Mouse (Mus musculus) forebrain, embryonic 10.5 days (tissue): ENCODE data around the gene Fbxw7. TPM values are rescaled to one million over a fixed set of nuclear protein-coding genes. Genes with fewer than 3 reads are reported as not detected.

Source experiments
- DNase-seq: peaks from one replicate; pipeline ENCODE4 v3.0.0-alpha.2; 2017; ENCODE audit warnings: low spot score; ENCODE audit errors: extremely low spot score
- H3K27ac ChIP-seq: fragments of 300-500 bp; sonication (generic); 2 replicates; pipeline ENCODE4 v1.5.1; 2016; ENCODE audit warnings: mild to moderate bottlenecking
- H3K27me3 ChIP-seq: fragments of 300-500 bp; sonication (generic); 2 replicates; pipeline ENCODE4 v1.6.1; 2016; ENCODE audit warnings: mild to moderate bottlenecking; ENCODE audit not compliant: poor library complexity, severe bottlenecking
- H3K36me3 ChIP-seq: fragments of 300-500 bp; sonication (generic); replicated peaks from 2 replicates; pipeline ENCODE4 v1.6.1; 2016; ENCODE audit warnings: mild to moderate bottlenecking, moderate library complexity
- H3K4me1 ChIP-seq: fragments of 300-500 bp; sonication (generic); 2 replicates; pipeline ENCODE4 v1.6.1; 2016
- H3K4me3 ChIP-seq: fragments of 300-500 bp; sonication (generic); 2 replicates; pipeline ENCODE4 v1.5.1; 2016; ENCODE audit warnings: mild to moderate bottlenecking, moderate library complexity
- H3K9me3 ChIP-seq: fragments of 300-500 bp; sonication (generic); 2 replicates; pipeline ENCODE4 v1.6.1; 2016; ENCODE audit warnings: mild to moderate bottlenecking, moderate library complexity
- WGBS: fragments of 180-500 bp; shearing (Covaris S2); methylation state at CpG from one replicate; pipeline ENCODE4 v1.1.7; 2016; 5-methylcytosine and 5-hydroxymethylcytosine counted together
- polyA plus RNA-seq: library from polyadenylated mRNA; unstranded; fragments of >200 nt; fragmentation: Nextera tagmentation; extraction: Ambion mirVana; gene quantifications from 2 replicates; pipeline ENCODE4 v1.2.1, GENCODE M21; 2016

Fbxw7 gene
- polyA plus RNA-seq, 1 experiment from 2014 or later = 11.7 TPM

DNA sequence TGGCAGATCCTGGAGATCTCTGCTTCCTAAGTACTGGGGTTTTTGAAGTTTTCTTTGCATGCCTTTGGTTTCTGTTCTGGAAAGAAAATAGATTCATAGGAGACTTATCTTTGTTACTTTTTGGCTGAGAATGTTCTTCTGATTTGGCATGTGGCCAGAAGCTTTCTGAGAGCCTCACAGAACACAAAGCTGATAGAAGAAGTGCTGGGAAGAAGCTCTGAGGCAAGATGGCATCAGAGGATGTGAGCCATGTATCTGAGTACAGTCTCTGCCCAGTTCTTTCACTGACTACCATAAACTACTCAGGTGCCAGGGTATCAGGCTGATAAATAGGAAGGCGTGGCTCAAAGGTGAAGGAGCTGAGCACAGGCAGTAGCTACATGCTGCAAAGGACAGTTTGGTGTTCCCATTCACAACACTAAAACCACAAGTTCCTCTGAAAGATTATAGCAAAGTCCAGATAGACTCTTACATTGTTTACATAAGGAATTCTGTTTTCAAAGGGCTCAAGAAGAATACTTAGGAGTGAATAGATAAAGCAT is 52.4 kb downstream of the Fbxw7 start:
- Histone ChIP-seq H3K9me3 (no peaks in the 10 kb centered on the region), H3K4me1 (peaks cover 12% of the 10 kb centered on the region), H3K4me3 (no peak overlapping the region), H3K27me3 (no peaks in the 10 kb centered on the region), H3K27ac (no peak overlapping the region), H3K36me3 (peaks cover 4% of the 10 kb centered on the region; the same call in 1 of the 2 replicates)
- DNase-seq = no peak
- WGBS = 86% methylated on average over 1 of the region's 1 CpGs

DNA sequence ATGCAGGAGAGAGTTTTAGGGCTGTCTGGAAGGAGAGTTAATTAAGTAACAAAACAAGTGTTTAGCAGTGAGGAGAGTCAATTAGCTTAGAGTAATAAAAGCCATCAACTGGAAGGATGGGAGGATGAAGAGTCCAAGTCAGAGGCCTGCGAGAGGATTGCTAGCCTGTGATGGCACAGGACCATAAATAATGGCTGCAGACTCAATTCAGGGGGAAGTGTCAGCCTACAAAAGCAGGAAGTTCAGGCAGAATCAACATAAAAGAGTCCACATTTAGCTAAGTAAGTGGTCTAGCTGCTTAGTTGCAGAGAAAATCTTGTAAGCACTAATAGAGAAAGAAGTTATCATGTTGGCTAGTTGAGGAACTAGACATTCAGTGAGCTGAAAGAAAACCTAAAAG is 52.9 kb downstream of the Fbxw7 start:
- no peaks in the 10 kb centered on the region for H3K9me3 ChIP-seq
- 46% methylated on average over 1 of the region's 1 CpGs for WGBS
- DNase-seq = no peak
- no peak overlapping the region for H3K27ac ChIP-seq
- peaks cover 4% of the 10 kb centered on the region; the same call in 1 of the 2 replicates for H3K36me3 ChIP-seq
- no peaks in the 10 kb centered on the region for H3K27me3 ChIP-seq
- H3K4me1 ChIP-seq = peaks cover 12% of the 10 kb centered on the region
- no peak overlapping the region for H3K4me3 ChIP-seq

DNA sequence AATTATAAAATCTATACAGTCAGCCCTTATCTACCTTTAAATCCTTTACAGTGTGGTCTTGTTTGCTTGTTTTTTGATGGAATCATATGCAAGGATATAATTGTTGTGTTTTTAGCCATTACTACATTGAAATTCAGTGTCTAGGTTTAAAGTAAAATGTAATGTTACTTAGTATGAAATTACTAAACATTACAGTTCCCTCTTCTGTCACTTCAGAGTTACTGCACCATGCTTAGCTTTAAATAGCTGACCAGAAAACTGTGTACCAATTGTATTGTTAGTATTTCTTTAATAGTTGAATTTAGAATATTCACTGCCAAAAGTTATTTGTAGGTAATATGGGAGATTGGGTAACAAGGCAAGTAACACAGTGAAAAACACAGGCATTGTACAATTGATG is 55.1 kb downstream of the Fbxw7 start:
- H3K9me3 ChIP-seq = no peaks in the 10 kb centered on the region
- no peak overlapping the region for H3K27ac ChIP-seq
- no peaks in the 10 kb centered on the region for H3K27me3 ChIP-seq
- H3K36me3 ChIP-seq = peaks cover 4% of the 10 kb centered on the region; the same call in 1 of the 2 replicates
- H3K4me1 ChIP-seq = peaks cover 12% of the 10 kb centered on the region
- no peak overlapping the region for H3K4me3 ChIP-seq
- no peak for DNase-seq

DNA sequence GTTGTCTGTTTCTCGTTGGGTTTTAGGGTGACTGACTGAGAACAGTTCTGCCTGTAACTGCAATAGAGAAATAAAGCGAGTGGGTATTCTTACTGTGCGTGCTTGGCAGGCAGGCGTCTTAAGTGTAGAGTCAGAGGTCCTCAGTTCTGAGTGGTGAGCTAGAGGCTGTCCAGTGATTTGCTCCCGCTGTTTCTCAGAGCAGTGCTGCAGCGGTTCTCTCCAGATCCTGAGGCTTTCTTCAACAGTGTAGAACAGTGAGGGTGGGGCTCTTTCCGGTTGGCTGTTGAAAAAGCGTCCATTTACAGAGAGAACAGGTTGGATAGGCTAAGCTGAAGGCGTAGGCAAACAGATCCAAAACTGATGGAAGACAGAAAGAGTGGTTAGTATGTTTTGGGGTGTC is 60.2 kb downstream of the Fbxw7 start:
- H3K4me1 ChIP-seq = no peaks in the 10 kb centered on the region
- H3K36me3 ChIP-seq = peaks cover 4% of the 10 kb centered on the region; the same call in 1 of the 2 replicates
- 84% methylated on average over 9 of the region's 9 CpGs for WGBS
- no peak overlapping the region for H3K27ac ChIP-seq
- H3K9me3 ChIP-seq = no peaks in the 10 kb centered on the region
- no peaks in the 10 kb centered on the region for H3K27me3 ChIP-seq
- DNase-seq = no peak
- no peak overlapping the region for H3K4me3 ChIP-seq

DNA sequence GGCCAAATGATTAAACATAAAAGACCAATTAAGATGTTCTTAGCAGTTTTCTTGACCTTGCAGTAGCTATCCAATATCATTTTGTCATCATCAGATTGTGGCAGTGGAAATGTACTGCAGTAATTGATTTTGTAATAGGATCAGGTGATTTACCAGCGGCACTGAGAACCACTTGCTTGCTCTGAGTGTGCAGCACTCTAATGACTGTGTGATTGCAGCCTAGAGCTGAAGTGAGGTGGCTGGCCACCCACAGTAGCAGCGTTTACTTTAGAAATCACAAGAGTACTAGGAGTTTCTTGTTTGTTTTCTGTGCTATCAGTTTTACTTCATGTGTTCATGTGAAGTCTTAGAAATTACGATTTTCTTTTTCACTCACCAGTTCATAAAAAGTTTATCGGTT is 61.1 kb downstream of the Fbxw7 start:
- H3K36me3 ChIP-seq = peaks cover 4% of the 10 kb centered on the region; the same call in 1 of the 2 replicates
- H3K9me3 ChIP-seq = no peaks in the 10 kb centered on the region
- no peak overlapping the region for H3K4me3 ChIP-seq
- H3K27me3 ChIP-seq = no peaks in the 10 kb centered on the region
- no peak overlapping the region for H3K27ac ChIP-seq
- no peaks in the 10 kb centered on the region for H3K4me1 ChIP-seq
- 90% methylated on average over 4 of the region's 4 CpGs for WGBS
- DNase-seq = no peak

DNA sequence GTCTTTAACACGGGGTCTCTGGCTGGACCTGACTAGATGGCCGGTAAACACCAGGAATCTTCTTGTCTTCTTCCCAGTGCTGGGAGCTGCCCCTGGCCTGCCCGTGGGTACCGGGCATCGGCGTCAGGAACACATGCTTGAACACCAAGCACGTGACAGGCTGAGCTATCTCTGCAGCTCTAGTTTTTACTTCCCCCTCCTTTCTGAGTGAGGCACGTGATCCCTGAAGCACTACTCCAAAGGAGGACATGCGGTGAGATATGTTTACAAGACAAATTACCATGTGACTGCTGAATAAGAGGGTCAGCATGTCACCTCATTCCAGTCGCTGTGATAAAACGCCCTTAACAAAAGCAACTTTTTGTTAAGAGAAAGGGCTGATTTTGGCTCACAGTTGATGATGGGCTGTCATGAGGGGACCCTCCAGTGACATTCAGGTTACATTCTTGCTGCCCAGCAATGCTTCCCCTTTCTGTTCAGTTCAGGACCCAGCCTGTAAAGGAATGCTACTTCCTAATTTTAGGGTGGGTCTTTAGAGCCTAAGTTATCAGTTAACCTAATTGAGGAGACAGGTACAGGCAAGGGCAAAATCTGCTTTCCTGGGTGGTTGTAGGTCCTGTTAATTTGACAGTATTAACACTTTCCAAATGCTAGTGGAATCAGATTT is 68.9 kb downstream of the Fbxw7 start:
- WGBS = 76% methylated on average over 11 of the region's 11 CpGs

DNA sequence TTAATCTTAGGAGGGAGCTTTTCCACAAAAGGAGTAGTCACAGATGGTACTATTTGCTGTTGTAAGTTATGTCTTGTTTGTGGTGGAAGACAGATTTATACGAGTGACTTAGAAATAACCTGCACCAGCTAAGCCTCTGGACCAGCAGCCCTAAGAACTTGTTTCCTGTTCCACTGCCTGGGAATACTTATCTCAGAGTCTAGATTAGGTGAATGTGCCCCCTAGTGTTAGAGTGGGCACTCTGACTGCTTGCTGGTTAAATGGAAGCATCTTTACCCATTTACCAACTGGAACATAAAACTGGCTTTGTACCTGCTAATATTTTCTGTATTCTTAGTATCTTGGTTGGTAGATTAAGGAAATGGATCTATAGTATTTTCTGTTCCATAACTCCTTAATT is 74.6 kb downstream of the Fbxw7 start:
- DNase-seq = no peak

More for the DNA sequence above, 68.9 kb downstream of the Fbxw7 start:
- Histone ChIP-seq H3K4me3 (no peak overlapping the region), H3K4me1 (peaks cover 7% of the 10 kb centered on the region), H3K9me3 (no peaks in the 10 kb centered on the region), H3K27ac (no peak overlapping the region), H3K36me3 (no peaks in the 10 kb centered on the region), H3K27me3 (no peaks in the 10 kb centered on the region)
- no peak for DNase-seq

DNA sequence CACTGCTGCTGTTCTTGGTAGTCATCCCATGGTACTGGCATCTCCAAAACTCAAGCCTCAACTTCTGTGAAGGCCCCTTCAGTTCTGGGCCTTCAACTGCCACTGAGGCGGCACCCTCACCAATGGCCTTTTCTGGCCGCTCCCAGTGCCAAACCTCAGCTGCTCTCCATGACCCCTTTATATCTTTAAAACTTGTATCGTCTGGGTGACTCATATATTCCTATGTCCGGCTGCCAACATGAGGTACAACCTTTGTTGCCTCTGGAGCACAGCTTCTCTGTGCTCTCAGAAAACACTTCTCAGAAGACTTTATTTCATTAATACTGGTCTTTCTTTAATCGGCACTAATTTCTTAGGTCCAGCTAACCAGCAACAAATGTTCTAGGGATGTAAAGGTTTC is 75.9 kb downstream of the Fbxw7 start:
- H3K36me3 ChIP-seq = peaks cover 7% of the 10 kb centered on the region; the same call in 1 of the 2 replicates
- H3K4me3 ChIP-seq = no peak overlapping the region
- no peaks in the 10 kb centered on the region for H3K27me3 ChIP-seq
- H3K9me3 ChIP-seq = no peaks in the 10 kb centered on the region
- H3K4me1 ChIP-seq = no peaks in the 10 kb centered on the region
- WGBS = 93% methylated on average over 5 of the region's 5 CpGs
- no peak overlapping the region for H3K27ac ChIP-seq
- DNase-seq = no peak

More for the DNA sequence above, 74.6 kb downstream of the Fbxw7 start:
- Histone ChIP-seq H3K27me3 (no peaks in the 10 kb centered on the region), H3K36me3 (peaks cover 7% of the 10 kb centered on the region; the same call in 1 of the 2 replicates), H3K27ac (no peak overlapping the region), H3K4me3 (no peak overlapping the region), H3K4me1 (no peaks in the 10 kb centered on the region), H3K9me3 (no peaks in the 10 kb centered on the region)
- 83% methylated on average over 1 of the region's 1 CpGs for WGBS

DNA sequence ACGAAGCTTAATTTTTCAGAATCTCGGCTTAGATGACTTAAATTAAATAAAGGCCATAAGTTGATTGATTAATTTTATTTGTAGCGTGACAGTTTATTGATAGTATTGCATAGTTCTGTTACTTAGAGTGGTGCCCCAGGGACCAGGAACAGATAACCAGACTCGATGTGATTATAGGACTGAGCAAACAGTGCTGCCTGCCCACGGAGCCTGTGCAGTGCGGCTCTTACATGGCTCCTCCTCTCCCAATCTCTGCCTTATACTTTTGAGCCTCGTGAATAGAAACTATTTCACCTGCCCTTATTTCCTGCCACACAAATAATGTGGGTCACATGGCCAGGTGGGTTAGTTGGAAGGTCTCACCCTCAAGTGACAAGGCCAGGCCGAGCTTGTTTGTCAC is 82.9 kb downstream of the Fbxw7 start:
- WGBS = 94% methylated on average over 8 of the region's 8 CpGs
- DNase-seq = no peak
- H3K27ac ChIP-seq = no peak overlapping the region
- no peaks in the 10 kb centered on the region for H3K4me1 ChIP-seq
- peaks cover 4% of the 10 kb centered on the region; the same call in 1 of the 2 replicates for H3K36me3 ChIP-seq
- no peaks in the 10 kb centered on the region for H3K27me3 ChIP-seq
- H3K4me3 ChIP-seq = no peak overlapping the region
- H3K9me3 ChIP-seq = no peaks in the 10 kb centered on the region

DNA sequence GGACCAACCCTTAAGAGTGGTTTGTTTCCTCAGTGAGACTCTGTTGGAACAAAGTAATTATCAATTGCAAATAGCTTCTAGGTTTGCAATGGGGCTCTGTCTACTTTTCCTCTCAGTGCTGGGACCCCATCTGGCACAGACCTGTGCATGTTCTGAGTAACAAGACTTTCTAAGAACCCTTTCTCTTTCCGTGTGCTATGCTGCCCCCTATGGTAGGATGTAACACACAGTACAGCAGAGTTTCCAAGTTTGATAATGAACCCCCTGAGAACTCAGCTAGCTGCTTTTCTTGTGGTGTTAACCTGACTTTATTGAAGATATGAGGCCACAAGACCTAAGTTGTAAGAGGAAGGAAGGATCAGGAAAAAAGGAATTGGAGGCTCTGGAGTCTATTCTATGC is 91.5 kb downstream of the Fbxw7 start:
- peaks cover 7% of the 10 kb centered on the region for H3K4me1 ChIP-seq
- no peak overlapping the region for H3K27ac ChIP-seq
- DNase-seq = no peak
- no peaks in the 10 kb centered on the region for H3K9me3 ChIP-seq
- no peaks in the 10 kb centered on the region for H3K27me3 ChIP-seq
- no peak overlapping the region for H3K4me3 ChIP-seq
- WGBS = 29% methylated on average over 1 of the region's 1 CpGs
- peaks cover 10% of the 10 kb centered on the region for H3K36me3 ChIP-seq

DNA sequence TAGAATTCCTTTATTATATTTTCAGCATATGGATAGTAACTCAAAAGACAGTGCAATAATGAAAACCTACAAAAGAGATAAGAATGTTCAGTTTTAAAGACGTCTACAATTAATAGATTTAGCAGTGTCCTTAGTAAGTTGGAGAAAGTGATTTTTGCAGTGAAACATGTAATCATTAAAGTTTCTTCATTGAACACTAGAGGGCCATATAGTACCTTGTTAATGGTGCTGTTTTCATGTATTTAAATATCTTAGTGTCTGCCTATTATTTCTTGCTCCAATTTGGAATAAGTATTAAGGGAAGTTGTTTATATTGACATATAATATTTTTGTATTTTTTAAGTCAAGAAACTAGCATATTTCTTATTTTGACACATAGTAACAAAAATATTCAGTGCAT is 99.2 kb downstream of the Fbxw7 start:
- 63% methylated on average over 1 of the region's 1 CpGs for WGBS
- DNase-seq = no peak
- Histone ChIP-seq H3K27ac (no peak overlapping the region), H3K36me3 (no peaks in the 10 kb centered on the region), H3K9me3 (no peaks in the 10 kb centered on the region), H3K4me1 (peaks cover 5% of the 10 kb centered on the region), H3K27me3 (no peaks in the 10 kb centered on the region), H3K4me3 (no peak overlapping the region)

DNA sequence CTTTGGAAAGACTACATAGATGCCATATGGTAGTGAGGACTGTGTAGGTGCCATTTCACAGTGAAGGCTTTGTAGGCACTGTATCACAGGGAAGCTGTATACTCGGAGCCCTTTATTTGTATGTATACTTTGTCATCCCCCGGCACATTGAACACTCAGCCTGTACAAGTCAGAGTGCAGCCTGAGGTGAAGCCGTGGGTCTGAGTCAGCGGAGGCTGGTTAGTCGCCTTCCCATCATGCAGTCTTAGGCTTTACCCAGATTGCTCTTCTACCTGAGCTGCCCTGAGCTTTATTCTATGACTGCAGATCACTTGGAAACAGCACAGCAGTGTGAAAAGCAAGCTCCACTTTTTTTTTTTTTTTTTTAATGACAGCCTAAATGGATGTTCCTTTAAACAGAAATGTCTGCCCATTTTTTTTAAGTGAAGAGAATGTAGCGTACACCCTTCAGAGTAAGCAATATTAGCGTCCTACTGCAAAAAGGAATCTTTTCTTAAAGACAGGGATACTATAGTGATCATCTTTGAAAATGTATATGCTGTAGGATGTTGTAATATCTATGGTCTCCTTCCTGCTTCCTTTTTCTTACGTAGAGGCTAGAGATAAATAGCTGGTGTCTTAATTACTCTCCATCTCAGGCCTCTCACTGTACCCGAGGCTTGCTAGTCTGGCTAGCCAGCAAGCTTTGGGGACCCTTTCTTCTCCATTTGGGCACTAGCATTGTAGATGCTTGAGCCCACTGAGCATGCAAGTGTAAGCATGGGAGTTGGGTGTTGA is 103.0 kb downstream of the Fbxw7 start:
- H3K27me3 ChIP-seq = no peaks in the 10 kb centered on the region
- no peak for DNase-seq
- H3K9me3 ChIP-seq = no peaks in the 10 kb centered on the region
- H3K27ac ChIP-seq = no peak overlapping the region
- no peak overlapping the region for H3K4me3 ChIP-seq
- H3K4me1 ChIP-seq = no peaks in the 10 kb centered on the region
- WGBS = 90% methylated on average over 9 of the region's 9 CpGs
- no peaks in the 10 kb centered on the region for H3K36me3 ChIP-seq
